Mouse (Mus musculus) embryo, embryonic 10.5 days (tissue): Measurements from ENCODE around the gene Mup20.
"Not testable (repeated sequence)": the region's sequence is repeated elsewhere in the genome, so short reads cannot be mapped to it uniquely, and the experiment has no call there.

ENCODE experiments used
- DNase-seq: peaks from one replicate; pipeline ENCODE4 v3.0.0-alpha.2; 2015; ENCODE audit warnings: low spot score

Mup20 gene

GRCm38 (mm10) chr4:62054058-62054457, at the start of gene Mup20:
Gene Mup20, minus strand, starts transcription at chr4:62054158.
- DNase-seq: not testable (repeated sequence)

DNA sequence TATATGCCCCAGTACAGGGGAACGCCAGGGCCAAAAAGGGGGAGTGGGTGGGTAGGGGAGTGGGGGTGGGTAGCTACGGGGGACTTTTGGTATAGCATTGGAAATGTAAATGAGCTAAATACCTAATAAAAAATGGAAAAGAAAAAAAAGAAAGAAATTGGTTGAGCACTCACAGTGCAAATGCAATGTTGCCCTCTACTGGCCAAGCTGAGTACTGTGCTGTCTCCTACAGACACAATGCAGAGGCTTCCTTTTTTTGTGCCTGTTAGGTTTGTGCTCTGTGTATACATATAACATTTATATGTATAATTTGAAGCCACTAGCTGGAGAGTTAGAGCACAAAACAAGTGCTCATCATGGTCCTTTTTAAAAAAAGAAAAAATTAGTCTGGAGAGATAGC, 49.4 kb upstream of the Mup20 start:
- DNase-seq: peak; percentile 55

GRCm38 (mm10) chr4:62087953-62088352, 34.0 kb upstream of the Mup20 start:
- no peak for DNase-seq

DNA sequence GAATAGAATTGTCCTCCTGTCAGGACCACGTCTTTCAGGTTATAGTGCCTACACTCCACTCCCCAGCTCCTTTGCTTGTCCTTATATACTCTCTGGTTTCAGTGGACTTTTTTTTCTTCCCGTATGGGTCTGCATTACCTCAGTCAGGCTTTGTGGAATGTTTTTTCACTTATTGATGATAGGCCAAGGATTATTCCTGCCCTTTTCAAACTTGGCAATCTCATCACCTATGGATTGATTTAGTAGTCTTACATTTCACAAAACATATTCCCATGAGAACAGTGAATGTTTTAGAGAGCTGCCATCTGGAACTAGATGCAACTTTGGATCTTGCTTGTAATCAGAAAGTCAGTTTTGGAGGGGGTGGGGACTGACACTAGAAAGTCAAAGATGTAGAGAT, 33.3 kb upstream of the Mup20 start, which contains the start of gene Mup3:
Mup3 (minus strand) TSS at position 102 of the 400 bp plus-strand sequence.
- no peak for DNase-seq

- no peak for DNase-seq
Observed at GRCm38 (mm10) chr4:62082755-62083154, 28.8 kb upstream of the Mup20 start.

DNA sequence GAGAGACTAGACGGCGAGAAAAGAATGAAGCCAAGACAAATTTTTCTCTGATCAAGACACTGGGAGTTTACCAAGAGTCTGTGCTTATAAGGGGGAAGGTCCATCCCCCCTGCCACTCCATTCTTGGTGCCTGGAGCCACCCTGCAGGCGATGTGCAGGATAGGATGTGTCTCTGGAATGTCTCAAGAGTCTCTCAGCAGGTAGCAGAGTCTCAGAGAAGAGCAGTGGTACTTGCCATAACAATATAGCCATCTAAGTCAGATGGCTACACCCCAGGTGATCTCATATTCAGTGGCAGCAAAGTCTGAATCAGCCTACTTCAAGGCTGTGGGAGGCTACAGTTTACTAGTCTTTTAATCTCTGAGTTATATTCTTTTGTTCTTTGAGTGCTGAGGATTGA, 21.2 kb upstream of the Mup20 start:
- no peak for DNase-seq

DNA sequence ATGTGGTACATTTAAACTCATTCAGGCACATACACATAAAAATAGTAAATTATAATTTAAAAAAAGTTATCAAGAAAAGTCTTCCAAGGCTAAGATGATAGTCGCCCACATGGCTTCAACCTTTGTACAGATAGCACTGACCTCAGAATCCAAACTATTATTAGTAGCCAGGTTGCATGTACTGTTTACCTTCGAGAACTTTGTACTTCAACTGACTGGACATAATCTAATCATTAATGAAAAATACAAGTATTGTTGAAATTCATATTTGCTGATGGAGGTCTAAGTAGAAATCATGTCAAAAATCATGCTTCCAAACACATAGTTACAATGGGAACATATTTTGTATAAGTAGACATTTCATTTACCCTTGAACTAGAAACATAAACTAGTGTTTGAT, 822 bp upstream of the Mup20 start:
- DNase-seq: not testable (repeated sequence)

GRCm38 (mm10) chr4:62026281-62026680, 27.7 kb downstream of the Mup20 start:
- DNase-seq: no peak

DNA sequence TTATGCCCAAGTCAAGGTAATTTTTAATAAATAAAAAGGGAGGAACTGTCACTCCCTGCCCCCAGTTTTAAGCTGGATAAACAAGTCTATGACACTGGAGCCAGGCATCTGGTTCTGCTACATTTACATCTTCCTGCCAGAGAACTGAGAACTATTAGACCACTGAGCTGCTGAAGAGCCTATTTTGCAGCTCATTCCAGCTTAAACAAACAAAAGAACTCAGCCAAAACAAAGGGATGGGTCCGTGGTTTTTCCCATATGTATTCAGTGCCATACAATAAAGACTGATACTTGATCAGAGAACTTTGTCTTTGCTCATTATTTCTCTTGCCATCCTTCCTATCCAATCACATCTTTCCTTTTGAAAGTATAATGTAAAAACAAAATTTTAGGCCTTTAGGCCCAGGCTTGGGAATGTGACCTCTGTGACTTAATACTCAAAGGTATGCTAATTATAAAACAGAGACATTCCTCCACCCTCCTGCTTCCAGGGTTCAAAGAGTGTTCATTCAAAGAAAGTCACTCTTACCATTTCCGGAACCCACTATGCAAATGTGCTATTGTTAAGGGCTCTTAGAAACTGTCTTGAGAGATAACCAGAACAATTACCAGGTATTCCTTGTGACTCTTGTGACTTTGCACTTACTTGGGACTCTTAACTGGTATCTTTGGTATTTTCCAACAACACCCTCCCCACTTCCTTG, 29.6 kb downstream of the Mup20 start:
- DNase-seq: no peak

GRCm38 (mm10) chr4:62023646-62024045, 30.3 kb downstream of the Mup20 start:
- DNase-seq: no peak

DNA sequence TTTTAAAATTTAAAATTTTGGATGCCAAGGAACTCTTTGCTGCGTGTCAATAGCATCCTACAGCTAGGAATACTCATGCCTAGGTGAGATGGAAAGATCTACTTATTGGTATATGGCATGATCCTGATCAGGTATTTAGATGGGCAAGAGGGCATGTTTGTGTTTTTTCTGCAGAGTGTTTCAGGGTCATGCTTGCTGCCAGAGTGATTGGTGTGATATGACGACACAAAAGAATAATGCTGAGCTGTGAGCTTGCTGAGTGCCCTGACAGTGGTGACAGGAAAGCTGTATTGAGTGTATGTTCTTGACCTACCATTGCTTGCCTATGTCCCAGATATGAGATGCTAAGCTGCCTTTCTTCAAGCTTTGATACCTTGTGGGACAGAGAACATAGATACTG, 30.8 kb downstream of the Mup20 start:
- DNase-seq: no peak

- DNase-seq: not testable (repeated sequence)
Observed at GRCm38 (mm10) chr4:62020511-62020910, 33.4 kb downstream of the Mup20 start.
